Mouse (Mus musculus): ENCODE data around the gene D130043K22Rik. TPM values are rescaled to one million over a fixed set of nuclear protein-coding genes. Genes with fewer than 3 reads are reported as not detected.

The D130043K22Rik gene
- total RNA-seq, 2 experiments from 2014 or later, result not detected

DNA sequence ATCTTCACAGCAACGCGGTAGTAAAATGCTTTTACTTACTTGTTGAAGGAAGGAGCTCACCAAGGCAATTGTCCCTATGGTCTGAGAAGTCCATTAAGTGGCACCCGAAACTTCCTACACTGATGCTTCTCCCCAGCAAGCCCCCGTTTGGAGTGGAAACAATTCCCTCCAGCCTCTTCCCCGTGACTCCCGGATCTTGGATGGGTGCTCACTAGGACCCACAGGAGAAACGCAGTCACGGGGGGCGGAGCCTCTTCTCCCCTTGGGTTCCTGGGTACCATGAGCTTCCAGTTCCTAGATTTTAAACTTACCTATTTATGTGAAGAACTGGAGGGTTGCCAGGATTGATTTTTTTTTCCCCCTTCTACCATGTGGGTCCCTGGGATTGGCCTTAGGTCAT lies 94.5 kb downstream of the D130043K22Rik start:
- no peak for DNase-seq
- intact Hi-C loops (cut with DNase I), result no loop called here

- no peak for DNase-seq
- intact Hi-C loops (cut with DNase I), result no loop called here
Measured at GRCm38 (mm10) chr13:24942512-24943282, 97.8 kb downstream of the D130043K22Rik start, which contains the start of gene Gpld1. Gpld1 (plus strand) TSS chr13:24943152.

GRCm38 (mm10) chr13:24943303-24943702 lies 98.4 kb downstream of the D130043K22Rik start:
- DNase-seq, result no peak
- intact Hi-C loops (cut with DNase I), result no loop called here

- intact Hi-C loops (cut with DNase I), result no loop called here
- DNase-seq, result peak in 1 of 2 experiments; percentile 10
Measured at GRCm38 (mm10) chr13:24945567-24945966, 100.6 kb downstream of the D130043K22Rik start.

DNA sequence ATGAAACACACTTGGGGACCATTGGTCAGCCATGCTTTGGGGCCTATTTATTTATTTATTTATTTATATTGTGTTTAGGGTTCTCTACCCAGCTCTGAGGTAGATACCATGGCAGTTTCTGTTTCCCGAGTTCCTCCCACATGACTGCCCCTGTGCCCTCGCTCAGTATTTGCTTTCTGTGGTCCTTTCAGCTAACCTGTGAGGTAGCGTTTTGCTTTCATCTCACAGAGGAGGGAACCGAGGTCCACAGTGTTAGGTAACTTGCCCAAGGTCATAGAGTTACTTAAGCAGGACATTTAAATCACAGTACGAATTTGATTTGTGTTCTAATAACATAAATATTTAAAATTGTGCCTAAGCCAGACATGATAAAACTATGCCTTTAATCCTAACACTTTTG lies 102.2 kb downstream of the D130043K22Rik start:
- intact Hi-C loops (cut with DNase I), result no loop called here
- no peak for DNase-seq

DNA sequence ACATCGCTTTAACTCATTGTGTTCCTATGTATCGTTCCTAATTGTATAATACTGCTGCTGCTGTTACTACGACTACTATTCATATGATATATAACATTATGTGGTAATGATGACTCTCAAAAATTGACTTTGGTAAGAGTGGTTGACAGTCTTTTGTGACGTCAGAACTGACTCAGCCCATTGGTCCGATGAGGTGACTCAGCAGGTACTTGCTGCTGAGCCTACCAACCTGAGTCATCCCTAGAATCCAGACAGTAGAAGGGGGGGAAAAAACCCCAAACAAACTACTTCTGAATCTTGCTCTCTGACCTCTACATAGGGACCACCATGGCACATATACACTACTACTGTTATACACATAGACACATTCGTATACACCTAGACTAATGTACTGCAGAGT lies 103.9 kb downstream of the D130043K22Rik start:
- no peak for DNase-seq
- intact Hi-C loops (cut with DNase I), result no loop called here

Other genes with a start within 250 kb of the D130043K22Rik start
- gene Armh2, start 103.9 kb upstream of the D130043K22Rik start, total RNA-seq (2021), result not detected
- gene Gmnn, start 83.2 kb upstream of the D130043K22Rik start, total RNA-seq (2021), result 10 to 100 TPM; 40.6 to 45.1 TPM
- gene BC005537, start 43.5 kb upstream of the D130043K22Rik start, total RNA-seq (2021), result 100 to 1,000 TPM; 178 to 179 TPM
- 100 to 1,000 TPM; 282 to 297 TPM for gene Acot13, start 13.6 kb upstream of the D130043K22Rik start, total RNA-seq (2021)
- 10 to 100 TPM; 17.8 to 18.0 TPM for gene Tdp2, start 13.5 kb upstream of the D130043K22Rik start, total RNA-seq (2021)
- gene Aldh5a1, start 92.5 kb downstream of the D130043K22Rik start, total RNA-seq (2021), result 10 to 100 TPM; 16.4 to 18.9 TPM
- 1 to 10 TPM in 1 of 2 experiments, under 1 TPM in 1; 0.93 to 1.4 TPM for gene Gpld1, start 98.0 kb downstream of the D130043K22Rik start, total RNA-seq (2021)
- gene Mrs2, start 175.2 kb downstream of the D130043K22Rik start, total RNA-seq (2021), result 10 to 100 TPM; 46.7 to 60.0 TPM
- gene Dcdc2a, start 210.9 kb downstream of the D130043K22Rik start, total RNA-seq (2021), result under 1 TPM in 1 of 2 experiments, not detected in 1; 0.14 TPM